26 mouse cellular contexts compared by ENCODE assay signal in genomic region chr14:7923635-7924034, GRCm38 (mm10). TPM values are rescaled to one million over a fixed set of nuclear protein-coding genes. Genes with fewer than 3 reads are reported as not detected.
"Had no signal": no experiment of that assay in that cellular context is flagged by ENCODE, and none has a peak within 500 bp of the region (broad histone marks: within the 10 kb centered on the region; RNA-seq: fewer than 3 reads in every experiment).

No protein-coding gene starts in this region.

- H3K4me2 ChIP-seq: lung, embryonic 14.5 days; midbrain, embryonic 12.5 days; neural tube, embryonic 13.5 days; neural tube, embryonic 15.5 days had no signal

- H3K4me1 ChIP-seq: midbrain, embryonic 10.5 days; midbrain, embryonic 12.5 days; neural tube, embryonic 13.5 days; neural tube, embryonic 15.5 days had no signal

- H3K27me3 ChIP-seq: midbrain, embryonic 12.5 days; neural tube, embryonic 13.5 days; neural tube, embryonic 15.5 days had no signal

- DNase-seq: lung, adult 18-20 months; lung, embryonic 14.5 days; lung, postnatal 10 days; lung, postnatal 4 days; midbrain, embryonic 14.5 days; retina, postnatal 1 day; right cerebral cortex, adult 18-20 months; right cerebral cortex, postnatal 25 days; right cerebral cortex, postnatal 4 days; spleen, adult 18-20 months; thymus, adult 18-20 months; thymus, postnatal 14 days; thymus, postnatal 36 days had no signal

- H3K4me3 ChIP-seq: midbrain, embryonic 10.5 days; midbrain, embryonic 12.5 days; myocyte; neural tube, embryonic 13.5 days; neural tube, embryonic 15.5 days had no signal

- H3K9ac ChIP-seq: lung, embryonic 14.5 days; midbrain, embryonic 12.5 days; neural tube, embryonic 13.5 days; neural tube, embryonic 15.5 days had no signal

- H3K27ac ChIP-seq: midbrain, embryonic 10.5 days; midbrain, embryonic 12.5 days; neural tube, embryonic 13.5 days; neural tube, embryonic 15.5 days had no signal

- H3K9me3 ChIP-seq: midbrain, embryonic 10.5 days; midbrain, embryonic 12.5 days; neural tube, embryonic 13.5 days; neural tube, embryonic 15.5 days had no signal

- ATAC-seq: midbrain, embryonic 16.5 days had no signal

RNA-seq across cellular contexts. Expression of gene Gm45521, which starts 33.5 kb away (rescaled TPM):
- total RNA-seq: megakaryocyte-erythroid progenitor cell, adult 5-6 weeks had no signal
- polyA plus RNA-seq: lung, embryonic 14.5 days; lung, embryonic 16.5 days; midbrain, embryonic 12.5 days; midbrain, embryonic 14.5 days; myocyte; neural tube, embryonic 11.5 days; neural tube, embryonic 15.5 days; small intestine, adult 2 months; stomach, embryonic 14.5 days; stomach, embryonic 16.5 days; thymus, postnatal 0 days had no signal
